Mouse (Mus musculus) adipose tissue, adult 10 weeks (tissue): ENCODE results near the gene Olfr168. TPM values are rescaled to one million over a fixed set of nuclear protein-coding genes. Genes with fewer than 3 reads are reported as not detected.

Source experiments
- polyA plus RNA-seq: library from polyadenylated mRNA; stranded (reverse); fragments of 350-450 nt; fragmentation: Illumina TruSeq; extraction: RNeasy Lipid Tissue Mini Kit (QIAGEN cat#74804); gene quantifications from one replicate; pipeline ENCODE4 v1.2.3, GENCODE M21; 2014; ENCODE audit warnings: low read depth, low replicate concordance

Olfr168 gene
- polyA plus RNA-seq = not detected

DNA sequence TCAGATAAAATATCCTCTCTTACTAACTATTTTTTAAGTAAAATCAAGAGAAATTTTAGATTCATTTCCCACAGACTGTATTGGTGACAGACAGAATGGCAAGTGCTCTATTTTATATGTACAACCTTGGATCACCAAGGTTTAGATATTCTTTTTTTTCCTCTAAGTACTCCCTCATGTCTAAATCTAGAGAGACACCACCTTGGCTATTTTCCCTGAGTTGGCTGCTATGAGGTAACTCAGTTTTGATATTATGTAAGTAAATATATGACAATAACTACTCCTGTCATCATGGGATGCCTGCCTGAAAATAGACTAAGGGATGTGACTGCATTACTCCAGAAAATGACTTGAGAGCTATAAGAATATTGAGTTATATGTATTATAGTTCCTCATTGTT lies at the start of gene Olfr168:
Gene Olfr168, minus strand, starts transcription at position 101 of the 400 bp plus-strand sequence.

DNA sequence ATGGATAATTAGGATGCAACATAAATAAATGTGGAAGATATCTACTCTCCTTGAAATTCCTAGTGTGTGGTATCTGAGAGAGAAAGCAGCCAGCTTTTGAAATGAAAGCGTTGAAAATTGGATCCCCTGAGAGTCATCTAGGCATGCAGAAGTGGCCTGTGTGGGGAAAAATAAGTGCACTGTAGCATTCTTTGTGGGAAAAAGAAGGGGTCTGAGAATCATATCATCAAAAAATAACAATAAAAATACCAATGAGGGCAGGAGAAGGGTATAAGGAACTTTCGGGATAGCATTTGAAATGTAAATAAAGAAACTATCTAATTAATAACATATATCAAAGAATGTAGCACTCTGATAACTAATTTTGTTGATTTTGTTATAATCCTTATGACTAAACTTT lies 36.4 kb upstream of the Olfr168 start, which contains the start of gene Olfr169:
Gene Olfr169, minus strand, starts transcription at position 101 of the 400 bp plus-strand sequence.

DNA sequence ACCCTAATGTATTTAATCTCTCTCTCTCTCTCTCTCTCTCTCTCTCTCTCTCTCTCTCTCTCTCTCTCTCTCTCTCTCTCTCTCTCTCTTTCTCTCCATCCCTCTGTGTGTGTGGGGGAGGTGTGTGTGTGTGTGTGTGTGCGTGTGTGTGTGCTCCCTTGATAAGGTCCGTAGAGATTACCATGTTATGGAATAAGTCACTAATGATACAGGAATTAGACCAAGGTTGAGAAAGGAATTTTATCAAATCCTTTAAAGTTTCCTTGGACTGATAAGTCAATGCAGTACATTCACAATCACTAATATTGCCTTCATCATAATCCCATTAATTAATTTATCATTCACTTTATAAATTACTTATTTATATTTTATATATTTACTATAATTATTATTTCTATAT lies 13.2 kb downstream of the Olfr168 start, which contains the start of gene Olfr167:
Gene Olfr167, minus strand, starts transcription at position 101 of the 400 bp plus-strand sequence.

DNA sequence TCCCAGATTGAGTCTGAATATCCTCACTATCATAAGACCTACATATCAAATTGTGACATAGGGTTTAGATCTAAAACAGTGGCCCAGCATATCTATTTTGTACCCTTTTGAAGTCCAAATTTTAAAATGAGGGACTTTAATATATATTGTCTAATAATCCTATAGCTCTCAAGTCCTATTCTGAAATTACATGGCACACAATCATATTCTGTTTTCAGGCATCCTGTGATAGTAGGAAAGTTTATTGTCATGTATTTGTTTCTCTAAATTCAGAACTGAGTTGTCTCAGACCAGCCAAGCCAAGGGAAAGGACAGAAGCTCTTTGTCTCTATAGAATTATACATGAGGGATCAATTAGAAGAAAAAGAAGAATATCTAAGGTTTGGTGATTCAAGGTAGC lies 52.0 kb downstream of the Olfr168 start, which contains the start of gene Olfr166:
Gene Olfr166, plus strand, starts transcription at position 301 of the 400 bp plus-strand sequence.

Other genes starting within 250 kb of the Olfr168 start
- gene Olfr164, start 221.5 kb downstream of the Olfr168 start, polyA plus RNA-seq = not detected
- not detected for gene Olfr165, start 112.4 kb downstream of the Olfr168 start, polyA plus RNA-seq
- gene Olfr166, start 51.9 kb downstream of the Olfr168 start, polyA plus RNA-seq = not detected
- gene Olfr167, start 13.3 kb downstream of the Olfr168 start, polyA plus RNA-seq = not detected
- not detected for gene Olfr169, start 36.3 kb upstream of the Olfr168 start, polyA plus RNA-seq
- gene Olfr170, start 76.3 kb upstream of the Olfr168 start, polyA plus RNA-seq = not detected
- gene Olfr171, start 94.4 kb upstream of the Olfr168 start, polyA plus RNA-seq = not detected
- gene Lamp3, start 170.8 kb upstream of the Olfr168 start, polyA plus RNA-seq = not detected
- 0.20 TPM for gene B3gnt5, start 224.7 kb upstream of the Olfr168 start, polyA plus RNA-seq